Mouse (Mus musculus) hematopoietic stem cell, adult 5-6 weeks (primary cell): ENCODE results near the gene Khnyn. TPM values are rescaled to one million over a fixed set of nuclear protein-coding genes. Genes with fewer than 3 reads are reported as not detected.

Experiments used
- ATAC-seq, 2 experiments: fragments of 125-278 bp in 1 of 2; replicated peaks in 1 of 2; 2 replicates each; pipeline ENCODE4 v1.8.0; 2016 to 2017; ENCODE audit warnings: inconsistent platforms in 2 of 2, mild to moderate bottlenecking in 2 of 2, moderate number of reproducible peaks in 2 of 2, low read depth in 1 of 2, moderate TSS enrichment in 1 of 2; ENCODE audit not compliant: low FRiP score in 2 of 2, poor library complexity in 2 of 2, severe bottlenecking in 2 of 2, insufficient read depth in 1 of 2, low TSS enrichment in 1 of 2
- total RNA-seq: library from RNA; stranded (forward); fragments of 172-1452, 232-1000 nt; gene quantifications from 2 replicates; pipeline ENCODE4 v1.2.3, GENCODE M21; 2017

Gene Khnyn
- total RNA-seq, 1 experiment from 2014 or later: 40.6 TPM

GRCm38 (mm10) chr14:55886571-55887382 lies 2.0 kb downstream of the Khnyn start:
- no peak for ATAC-seq

- ATAC-seq: no peak
Measured at GRCm38 (mm10) chr14:55897671-55898070, 12.9 kb downstream of the Khnyn start.

GRCm38 (mm10) chr14:55898947-55899346 lies 14.2 kb downstream of the Khnyn start:
- no peak for ATAC-seq

- ATAC-seq: peak; percentile 93 to 95
Measured at GRCm38 (mm10) chr14:55899701-55900413, 15.1 kb downstream of the Khnyn start, which contains the start of gene Sdr39u1. TSS of gene Sdr39u1 (minus strand) at chr14:55900293.

GRCm38 (mm10) chr14:55900414-55900755 lies 15.6 kb downstream of the Khnyn start:
- 0 out of 4 replicates have a peak, but pooled peaks of 1 of the 2 experiments have one; percentile 13 for ATAC-seq

GRCm38 (mm10) chr14:55905518-55905917 lies 20.8 kb downstream of the Khnyn start:
- peak; percentile 53 to 71 for ATAC-seq

GRCm38 (mm10) chr14:55913406-55913805 lies 28.7 kb downstream of the Khnyn start:
- ATAC-seq: peak; percentile 59 to 75

- peak; percentile 84 to 86 for ATAC-seq
Measured at GRCm38 (mm10) chr14:55918240-55919082, 33.7 kb downstream of the Khnyn start.

- no peak for ATAC-seq
Measured at GRCm38 (mm10) chr14:55922475-55923232, 37.9 kb downstream of the Khnyn start.

- peak; percentile 53 to 62; a peak in 3 of 4 replicates for ATAC-seq
Measured at GRCm38 (mm10) chr14:55926847-55927246, 42.1 kb downstream of the Khnyn start.

- ATAC-seq: no peak
Measured at GRCm38 (mm10) chr14:55929263-55929997, 44.7 kb downstream of the Khnyn start.

- ATAC-seq: peak in 1 of 2 experiments; percentile 42; a peak in 1 of 4 replicates
Measured at GRCm38 (mm10) chr14:55933586-55933985, 48.8 kb downstream of the Khnyn start.

GRCm38 (mm10) chr14:55940070-55940800 lies 55.5 kb downstream of the Khnyn start:
- ATAC-seq: no peak

- ATAC-seq: no peak
Measured at GRCm38 (mm10) chr14:55943601-55944000, 58.9 kb downstream of the Khnyn start.

- no peak for ATAC-seq
Measured at GRCm38 (mm10) chr14:55944575-55944974, 59.8 kb downstream of the Khnyn start, which contains the start of gene Cma1. TSS of gene Cma1 (minus strand) at chr14:55944675.
